Mouse (Mus musculus): ENCODE data around the gene Ermap. TPM values are rescaled to one million over a fixed set of nuclear protein-coding genes. Genes with fewer than 3 reads are reported as not detected.

Gene Ermap
- polyA plus RNA-seq (2012; rRNA removed) = 0.03 and 0.06 TPM in 2 replicates

DNA sequence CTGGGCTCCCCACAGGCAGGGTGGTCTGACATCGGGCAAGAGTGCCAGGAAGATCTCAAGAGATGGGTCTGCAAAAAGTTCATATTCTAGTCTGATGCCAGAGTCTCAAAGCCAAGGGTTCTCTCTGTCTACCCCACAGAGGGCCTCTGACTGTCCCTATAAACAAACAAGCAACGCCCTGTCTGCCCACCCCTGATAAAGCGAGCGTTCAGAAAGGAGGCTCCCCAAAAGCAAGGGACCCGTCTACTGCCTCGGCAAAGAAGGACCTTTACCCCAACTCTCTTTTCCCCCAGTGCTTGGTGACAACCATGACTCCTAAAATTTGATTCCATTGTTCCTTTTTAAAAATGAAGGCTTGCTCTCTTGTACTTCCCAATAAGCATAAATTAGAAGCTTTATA, at the start of gene Ermap:
Gene Ermap (minus strand): TSS at position 148 of the 400 bp plus-strand sequence.
- Histone ChIP-seq H3K27ac (ENCODE audit: insufficient read depth, low read depth, low read length) (no peak within 1 kb of the TSS), H3K27me3 (ENCODE audit: control insufficient read depth, insufficient read depth, low read length) (no peaks in the 10 kb centered on the region; the same call in 1 of the 2 replicates), H3K36me3 (ENCODE audit: control insufficient read depth, insufficient read depth, low read length) (no peaks in the 10 kb centered on the region), H3K4me1 (ENCODE audit: control insufficient read depth, insufficient read depth, insufficient read length, low read length) (no peaks in the 10 kb centered on the region), H3K4me3 (ENCODE audit: low read depth, low read length) (no peak within 1 kb of the TSS)
- WGBS = 50% methylated on average over 6 of the region's 6 CpGs
- TF ChIP-seq POLR2A (IDR thresholded peaks at IDR 0.05; ENCODE audit: low read depth, low read length) (no peak), CTCF (IDR thresholded peaks at IDR 0.05; ENCODE audit: extremely low read depth, insufficient read length, insufficient replicate concordance, low read depth, low read length) (no peak)

DNA sequence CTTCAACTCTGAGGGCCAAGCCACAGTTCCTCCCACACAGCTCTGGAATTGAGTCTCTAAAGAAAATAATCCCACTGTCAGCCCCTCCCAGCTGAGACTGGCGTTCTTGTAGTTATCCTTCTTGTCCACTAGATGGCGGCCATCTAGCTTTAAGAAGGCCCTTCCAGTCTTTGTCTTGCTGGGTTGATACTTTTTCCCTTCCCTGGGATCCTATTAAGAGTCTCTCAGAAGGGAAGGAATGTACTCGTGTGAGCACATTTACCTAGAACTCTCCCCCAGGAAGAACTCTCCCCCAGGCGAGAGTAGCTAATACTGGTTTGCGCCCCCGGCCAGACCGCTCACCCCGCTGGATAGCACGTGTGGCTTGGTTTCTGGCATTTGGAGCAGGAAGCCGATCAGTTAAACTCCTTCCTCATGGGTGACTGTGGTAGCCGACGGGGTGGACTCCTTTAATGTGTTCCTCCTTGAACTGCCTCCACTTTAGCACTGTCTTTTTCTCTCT, 49.4 kb upstream of the Ermap start:
- Histone ChIP-seq H3K36me3 (ENCODE audit: control insufficient read depth, insufficient read depth, low read length) (no peaks in the 10 kb centered on the region), H3K4me3 (ENCODE audit: low read depth, low read length) (peak overlapping the region; percentile 44), H3K4me1 (ENCODE audit: control insufficient read depth, insufficient read depth, insufficient read length, low read length) (no peaks in the 10 kb centered on the region), H3K27ac (ENCODE audit: insufficient read depth, low read depth, low read length) (no peak overlapping the region), H3K27me3 (ENCODE audit: control insufficient read depth, insufficient read depth, low read length) (0 out of 2 replicates have a peak, but pooled peaks cover 4% of the 10 kb centered on the region)
- 17% methylated on average over 12 of the region's 12 CpGs for WGBS
- TF ChIP-seq POLR2A (IDR thresholded peaks at IDR 0.05; ENCODE audit: low read depth, low read length) (no peak), CTCF (IDR thresholded peaks at IDR 0.05; ENCODE audit: extremely low read depth, insufficient read length, insufficient replicate concordance, low read depth, low read length) (peak; percentile 31; the same call in 1 of the 2 replicates)

- H3K4me1 ChIP-seq (ENCODE audit: control insufficient read depth, insufficient read depth, insufficient read length, low read length) = no peaks in the 10 kb centered on the region; the same call in 1 of the 2 replicates
- 46% methylated on average over 3 of the region's 3 CpGs for WGBS
- no peak for TF ChIP-seq CTCF (IDR thresholded peaks at IDR 0.05; ENCODE audit: extremely low read depth, insufficient read length, insufficient replicate concordance, low read depth, low read length)
- H3K27me3 ChIP-seq (ENCODE audit: control insufficient read depth, insufficient read depth, low read length) = 0 out of 2 replicates have a peak, but pooled peaks cover 8% of the 10 kb centered on the region
- H3K27ac ChIP-seq (ENCODE audit: insufficient read depth, low read depth, low read length) = no peak overlapping the region
- no peaks in the 10 kb centered on the region for H3K36me3 ChIP-seq (ENCODE audit: control insufficient read depth, insufficient read depth, low read length)
- H3K4me3 ChIP-seq (ENCODE audit: low read depth, low read length) = no peak overlapping the region
These were observed 48.9 kb upstream of the Ermap start for GRCm38 (mm10) chr4:119238661-119239060.

GRCm38 (mm10) chr4:119234348-119234747, 44.5 kb upstream of the Ermap start:
- no peaks in the 10 kb centered on the region for H3K36me3 ChIP-seq (ENCODE audit: control insufficient read depth, insufficient read depth, low read length)
- no peak for TF ChIP-seq POLR2A (IDR thresholded peaks at IDR 0.05; ENCODE audit: low read depth, low read length)
- no peak for TF ChIP-seq CTCF (IDR thresholded peaks at IDR 0.05; ENCODE audit: extremely low read depth, insufficient read length, insufficient replicate concordance, low read depth, low read length)
- H3K4me1 ChIP-seq (ENCODE audit: control insufficient read depth, insufficient read depth, insufficient read length, low read length) = no peaks in the 10 kb centered on the region; the same call in 1 of the 2 replicates
- no peak overlapping the region for H3K27ac ChIP-seq (ENCODE audit: insufficient read depth, low read depth, low read length)
- peaks cover 12% of the 10 kb centered on the region; the same call in 1 of the 2 replicates for H3K27me3 ChIP-seq (ENCODE audit: control insufficient read depth, insufficient read depth, low read length)
- 84% methylated on average over 3 of the region's 3 CpGs for WGBS
- H3K4me3 ChIP-seq (ENCODE audit: low read depth, low read length) = no peak overlapping the region

- Histone ChIP-seq H3K4me3 (ENCODE audit: low read depth, low read length) (peak overlapping the region; percentile 71), H3K27me3 (ENCODE audit: control insufficient read depth, insufficient read depth, low read length) (peaks cover 12% of the 10 kb centered on the region; the same call in 1 of the 2 replicates), H3K36me3 (ENCODE audit: control insufficient read depth, insufficient read depth, low read length) (no peaks in the 10 kb centered on the region), H3K4me1 (ENCODE audit: control insufficient read depth, insufficient read depth, insufficient read length, low read length) (no peaks in the 10 kb centered on the region; the same call in 1 of the 2 replicates), H3K27ac (ENCODE audit: insufficient read depth, low read depth, low read length) (no peak overlapping the region; the same call in 1 of the 2 replicates)
- TF ChIP-seq CTCF (IDR thresholded peaks at IDR 0.05; ENCODE audit: extremely low read depth, insufficient read length, insufficient replicate concordance, low read depth, low read length) (no peak), POLR2A (IDR thresholded peaks at IDR 0.05; ENCODE audit: low read depth, low read length) (no peak)
- 1% methylated on average over 36 of the region's 36 CpGs for WGBS
These were observed 43.6 kb upstream of the Ermap start for GRCm38 (mm10) chr4:119233256-119233901.

DNA sequence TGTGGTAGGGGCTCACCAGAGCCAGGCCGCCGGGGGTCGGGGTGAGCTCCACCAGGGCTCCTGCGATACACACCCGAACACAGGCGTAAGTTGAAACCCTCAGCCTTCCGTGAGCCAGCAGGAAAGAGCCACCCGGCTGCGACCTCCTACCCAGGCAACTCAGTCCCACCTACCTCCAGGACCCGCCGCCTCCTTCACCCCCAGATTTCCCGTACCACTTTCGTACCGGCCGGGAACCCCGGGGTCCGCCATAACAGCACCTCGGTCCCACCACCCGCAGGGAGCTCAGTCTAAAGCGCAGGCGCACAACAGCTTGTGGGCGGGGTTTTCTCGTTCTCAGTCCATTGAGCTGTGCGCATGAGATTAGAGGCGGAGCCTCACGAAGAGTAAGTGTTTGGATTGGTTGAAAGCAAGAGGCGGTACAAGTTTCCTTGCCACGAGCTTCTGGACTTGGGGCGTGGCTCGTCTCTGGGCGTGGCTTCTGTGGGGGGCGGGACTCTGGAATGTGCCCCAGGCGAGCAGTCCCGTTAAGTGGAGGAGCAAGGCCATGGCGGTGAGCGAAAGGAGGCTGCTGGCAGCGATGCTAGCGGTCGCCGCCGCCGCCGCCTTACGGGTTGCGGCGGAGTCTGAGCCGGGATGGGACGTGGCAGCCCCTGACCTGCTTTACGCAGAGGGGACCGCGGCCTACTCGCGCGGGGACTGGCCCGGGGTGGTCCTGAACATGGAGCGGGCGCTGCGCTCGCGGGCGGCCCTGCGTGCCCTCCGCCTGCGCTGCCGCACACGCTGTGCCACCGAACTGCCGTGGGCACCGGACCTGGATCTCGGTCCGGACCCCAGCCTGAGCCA, 42.8 kb upstream of the Ermap start, which contains the start of the genes AU022252 and P3h1:
Gene AU022252 (minus strand): TSS at position 303 of the 846 bp plus-strand sequence.
Gene P3h1 (plus strand): TSS at position 506 of the 846 bp plus-strand sequence.
- H3K4me3 ChIP-seq (ENCODE audit: low read depth, low read length) = peak within 1 kb of the TSS; percentile 93
- TF ChIP-seq POLR2A (IDR thresholded peaks at IDR 0.05; ENCODE audit: low read depth, low read length) = peak; percentile 65
- no peak for TF ChIP-seq CTCF (IDR thresholded peaks at IDR 0.05; ENCODE audit: extremely low read depth, insufficient read length, insufficient replicate concordance, low read depth, low read length)
- peaks cover 12% of the 10 kb centered on the region; the same call in 1 of the 2 replicates for H3K27me3 ChIP-seq (ENCODE audit: control insufficient read depth, insufficient read depth, low read length)
- under 1% methylated on average over 71 of the region's 71 CpGs for WGBS
- no peak within 1 kb of the TSS; the same call in 1 of the 2 replicates for H3K27ac ChIP-seq (ENCODE audit: insufficient read depth, low read depth, low read length)
- H3K36me3 ChIP-seq (ENCODE audit: control insufficient read depth, insufficient read depth, low read length) = 0 out of 2 replicates have a peak, but pooled peaks cover 1% of the 10 kb centered on the region
- no peaks in the 10 kb centered on the region; the same call in 1 of the 2 replicates for H3K4me1 ChIP-seq (ENCODE audit: control insufficient read depth, insufficient read depth, insufficient read length, low read length)
